Mouse (Mus musculus): ENCODE results near the gene Prok1. TPM values are rescaled to one million over a fixed set of nuclear protein-coding genes. Genes with fewer than 3 reads are reported as not detected.
A peak's percentile ranks its signal among the peaks of the same experiment; 100 is the strongest.

The Prok1 gene
- polyA plus RNA-seq, 1 experiment from 2014 or later, result 0.07 TPM

- H3K9me3 ChIP-seq (ENCODE audit: control insufficient read depth, low read length), result no peaks in the 10 kb centered on the region
- no peak overlapping the region for H3K4me2 ChIP-seq
- H3K27ac ChIP-seq (ENCODE audit: low read depth, low read length), result no peak overlapping the region
- DNase-seq (ENCODE audit: low spot score, missing footprints) (no peak), ATAC-seq (ENCODE audit: low FRiP score) (no peak)
- H3K9ac ChIP-seq (ENCODE audit: low read length), result no peak overlapping the region
- WGBS, result 73% methylated on average over 3 of the region's 3 CpGs
- no peak overlapping the region for H3K4me3 ChIP-seq (ENCODE audit: low read depth, low read length)
- 0 out of 2 replicates have a peak, but pooled peaks cover 3% of the 10 kb centered on the region for H3K4me1 ChIP-seq (ENCODE audit: control insufficient read depth, insufficient read depth, low read length)
- H3K27me3 ChIP-seq (ENCODE audit: control insufficient read depth, insufficient read depth, low read length), result no peaks in the 10 kb centered on the region
- no peaks in the 10 kb centered on the region for H3K36me3 ChIP-seq (ENCODE audit: control insufficient read depth, insufficient read depth, low read length)
Measured at GRCm38 (mm10) chr3:107249042-107249441, 9.5 kb upstream of the Prok1 start.

GRCm38 (mm10) chr3:107246876-107247275, 7.4 kb upstream of the Prok1 start:
- H3K4me1 ChIP-seq (ENCODE audit: control insufficient read depth, insufficient read depth, low read length), result 0 out of 2 replicates have a peak, but pooled peaks cover 3% of the 10 kb centered on the region
- ATAC-seq (ENCODE audit: low FRiP score), result no peak
- no peak overlapping the region for H3K9ac ChIP-seq (ENCODE audit: low read length)
- H3K36me3 ChIP-seq (ENCODE audit: control insufficient read depth, insufficient read depth, low read length), result no peaks in the 10 kb centered on the region
- DNase-seq (ENCODE audit: low spot score, missing footprints), result peak; percentile 4
- H3K27me3 ChIP-seq (ENCODE audit: control insufficient read depth, insufficient read depth, low read length), result no peaks in the 10 kb centered on the region
- H3K4me3 ChIP-seq (ENCODE audit: low read depth, low read length), result no peak overlapping the region
- H3K27ac ChIP-seq (ENCODE audit: low read depth, low read length), result no peak overlapping the region
- no peaks in the 10 kb centered on the region for H3K9me3 ChIP-seq (ENCODE audit: control insufficient read depth, low read length)
- 82% methylated on average over 6 of the region's 6 CpGs for whole genome bisulfite sequencing
- H3K4me2 ChIP-seq, result no peak overlapping the region

- Histone ChIP-seq H3K9me3 (ENCODE audit: control insufficient read depth, low read length) (no peaks in the 10 kb centered on the region), H3K27me3 (ENCODE audit: control insufficient read depth, insufficient read depth, low read length) (no peaks in the 10 kb centered on the region), H3K4me2 (no peak overlapping the region), H3K27ac (ENCODE audit: low read depth, low read length) (no peak overlapping the region), H3K4me3 (ENCODE audit: low read depth, low read length) (no peak overlapping the region), H3K36me3 (ENCODE audit: control insufficient read depth, insufficient read depth, low read length) (no peaks in the 10 kb centered on the region), H3K4me1 (ENCODE audit: control insufficient read depth, insufficient read depth, low read length) (0 out of 2 replicates have a peak, but pooled peaks cover 2% of the 10 kb centered on the region), H3K9ac (ENCODE audit: low read length) (no peak overlapping the region)
- DNase-seq (ENCODE audit: low spot score, missing footprints), result no peak
- 41% methylated on average over 14 of the region's 14 CpGs for WGBS
- ATAC-seq (ENCODE audit: low FRiP score), result no peak
Measured at GRCm38 (mm10) chr3:107241389-107242094, 2.0 kb upstream of the Prok1 start.

- Histone ChIP-seq H3K9me3 (ENCODE audit: control insufficient read depth, low read length) (no peaks in the 10 kb centered on the region), H3K27me3 (ENCODE audit: control insufficient read depth, insufficient read depth, low read length) (no peaks in the 10 kb centered on the region), H3K4me2 (no peak overlapping the region), H3K36me3 (ENCODE audit: control insufficient read depth, insufficient read depth, low read length) (no peaks in the 10 kb centered on the region), H3K4me1 (ENCODE audit: control insufficient read depth, insufficient read depth, low read length) (0 out of 2 replicates have a peak, but pooled peaks cover 2% of the 10 kb centered on the region), H3K9ac (ENCODE audit: low read length) (no peak overlapping the region), H3K4me3 (ENCODE audit: low read depth, low read length) (no peak overlapping the region), H3K27ac (ENCODE audit: low read depth, low read length) (no peak overlapping the region)
- 91% methylated on average over 8 of the region's 8 CpGs for WGBS
- ATAC-seq (ENCODE audit: low FRiP score), result no peak
- DNase-seq (ENCODE audit: low spot score, missing footprints), result no peak
Measured at GRCm38 (mm10) chr3:107238471-107238980, 981 bp downstream of the Prok1 start.

GRCm38 (mm10) chr3:107238051-107238450, 1.5 kb downstream of the Prok1 start:
- ATAC-seq (ENCODE audit: low FRiP score) (no peak), DNase-seq (ENCODE audit: low spot score, missing footprints) (no peak)
- 0 out of 2 replicates have a peak, but pooled peaks cover 2% of the 10 kb centered on the region for H3K4me1 ChIP-seq (ENCODE audit: control insufficient read depth, insufficient read depth, low read length)
- 57% methylated on average over 2 of the region's 2 CpGs for WGBS
- no peak overlapping the region for H3K9ac ChIP-seq (ENCODE audit: low read length)
- no peaks in the 10 kb centered on the region for H3K36me3 ChIP-seq (ENCODE audit: control insufficient read depth, insufficient read depth, low read length)
- H3K4me3 ChIP-seq (ENCODE audit: low read depth, low read length), result no peak overlapping the region
- H3K27ac ChIP-seq (ENCODE audit: low read depth, low read length), result no peak overlapping the region
- H3K4me2 ChIP-seq, result no peak overlapping the region
- no peaks in the 10 kb centered on the region for H3K9me3 ChIP-seq (ENCODE audit: control insufficient read depth, low read length)
- no peaks in the 10 kb centered on the region for H3K27me3 ChIP-seq (ENCODE audit: control insufficient read depth, insufficient read depth, low read length)

GRCm38 (mm10) chr3:107233945-107234344, 5.6 kb downstream of the Prok1 start:
- Histone ChIP-seq H3K27ac (ENCODE audit: low read depth, low read length) (no peak overlapping the region), H3K4me1 (ENCODE audit: control insufficient read depth, insufficient read depth, low read length) (no peaks in the 10 kb centered on the region), H3K27me3 (ENCODE audit: control insufficient read depth, insufficient read depth, low read length) (no peaks in the 10 kb centered on the region), H3K4me2 (no peak overlapping the region), H3K4me3 (ENCODE audit: low read depth, low read length) (no peak overlapping the region), H3K9me3 (ENCODE audit: control insufficient read depth, low read length) (no peaks in the 10 kb centered on the region), H3K36me3 (ENCODE audit: control insufficient read depth, insufficient read depth, low read length) (no peaks in the 10 kb centered on the region), H3K9ac (ENCODE audit: low read length) (no peak overlapping the region)
- WGBS, result 23% methylated on average over 2 of the region's 2 CpGs
- DNase-seq (ENCODE audit: low spot score, missing footprints) (peak; percentile 64), ATAC-seq (ENCODE audit: low FRiP score) (peak; percentile 44; the same call in 1 of the 2 replicates)

GRCm38 (mm10) chr3:107233351-107233813, 6.1 kb downstream of the Prok1 start:
- Histone ChIP-seq H3K36me3 (ENCODE audit: control insufficient read depth, insufficient read depth, low read length) (no peaks in the 10 kb centered on the region), H3K9me3 (ENCODE audit: control insufficient read depth, low read length) (no peaks in the 10 kb centered on the region), H3K4me1 (ENCODE audit: control insufficient read depth, insufficient read depth, low read length) (no peaks in the 10 kb centered on the region), H3K27ac (ENCODE audit: low read depth, low read length) (no peak overlapping the region), H3K4me3 (ENCODE audit: low read depth, low read length) (no peak overlapping the region), H3K9ac (ENCODE audit: low read length) (peak overlapping the region; percentile 24; the same call in 1 of the 2 replicates), H3K4me2 (no peak overlapping the region), H3K27me3 (ENCODE audit: control insufficient read depth, insufficient read depth, low read length) (no peaks in the 10 kb centered on the region)
- DNase-seq (ENCODE audit: low spot score, missing footprints) (peak; percentile 99), ATAC-seq (ENCODE audit: low FRiP score) (peak; percentile 66)
- WGBS, result 7% methylated on average over 11 of the region's 11 CpGs

- Histone ChIP-seq H3K4me2 (no peak overlapping the region), H3K4me1 (ENCODE audit: control insufficient read depth, insufficient read depth, low read length) (no peaks in the 10 kb centered on the region), H3K36me3 (ENCODE audit: control insufficient read depth, insufficient read depth, low read length) (no peaks in the 10 kb centered on the region), H3K27me3 (ENCODE audit: control insufficient read depth, insufficient read depth, low read length) (no peaks in the 10 kb centered on the region), H3K9me3 (ENCODE audit: control insufficient read depth, low read length) (no peaks in the 10 kb centered on the region), H3K9ac (ENCODE audit: low read length) (no peak overlapping the region), H3K27ac (ENCODE audit: low read depth, low read length) (no peak overlapping the region), H3K4me3 (ENCODE audit: low read depth, low read length) (no peak overlapping the region)
- 73% methylated on average over 4 of the region's 4 CpGs for WGBS
- no peak for ATAC-seq (ENCODE audit: low FRiP score)
- DNase-seq (ENCODE audit: low spot score, missing footprints), result no peak
Measured at GRCm38 (mm10) chr3:107231202-107231601, 8.3 kb downstream of the Prok1 start.

GRCm38 (mm10) chr3:107230527-107230926, 9.0 kb downstream of the Prok1 start, which contains the start of gene A630076J17Rik:
Gene A630076J17Rik (plus strand): TSS chr3:107230614.
- 67% methylated on average over 1 of the region's 1 CpGs for WGBS
- Histone ChIP-seq H3K4me3 (ENCODE audit: low read depth, low read length) (no peak within 1 kb of the TSS), H3K27ac (ENCODE audit: low read depth, low read length) (no peak within 1 kb of the TSS), H3K27me3 (ENCODE audit: control insufficient read depth, insufficient read depth, low read length) (no peaks in the 10 kb centered on the region), H3K4me2 (no peak within 1 kb of the TSS), H3K9ac (ENCODE audit: low read length) (no peak within 1 kb of the TSS), H3K9me3 (ENCODE audit: control insufficient read depth, low read length) (no peaks in the 10 kb centered on the region), H3K4me1 (ENCODE audit: control insufficient read depth, insufficient read depth, low read length) (no peaks in the 10 kb centered on the region), H3K36me3 (ENCODE audit: control insufficient read depth, insufficient read depth, low read length) (no peaks in the 10 kb centered on the region)
- ATAC-seq (ENCODE audit: low FRiP score) (no peak), DNase-seq (ENCODE audit: low spot score, missing footprints) (no peak)

Measured in midbrain, embryonic 11.5 days (tissue).